Mouse (Mus musculus) cerebellum, adult 2 months (tissue): ENCODE results near the gene Pot1b.

Source experiments
- CTCF ChIP-seq: fragments of 200-500 bp; IDR thresholded peaks from 2 replicates; pipeline ENCODE4 v1.5.1; 2011; ENCODE audit warnings: low read depth, mild to moderate bottlenecking, control low read depth, low read length, moderate library complexity, borderline replicate concordance; ENCODE audit not compliant: insufficient read depth
- POLR2A ChIP-seq: fragments of 200-500 bp; IDR thresholded peaks from 2 replicates; pipeline ENCODE4 v1.6.1; 2011; ENCODE audit warnings: low read length, control low read depth, borderline replicate concordance; ENCODE audit not compliant: insufficient read depth

DNA sequence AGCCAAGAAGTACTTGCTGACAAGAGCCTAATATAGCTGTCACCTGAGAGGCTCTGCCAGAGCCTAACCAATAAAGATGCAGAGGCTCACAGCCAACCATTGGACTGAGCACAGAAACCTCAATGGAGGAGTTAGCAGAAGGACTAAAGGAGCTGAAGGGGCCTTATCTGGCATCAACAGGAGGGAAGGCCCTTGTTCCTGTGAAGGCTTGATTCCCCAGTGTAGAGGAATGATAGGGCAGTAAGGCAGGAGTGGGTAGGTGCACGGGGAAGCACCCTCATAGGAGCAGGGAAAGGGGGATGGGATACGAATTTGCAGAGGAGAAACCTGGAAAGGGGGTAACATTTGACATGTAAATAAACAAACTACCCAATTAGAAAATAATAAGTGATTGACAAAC is 51.3 kb downstream of the Pot1b start:
- no peak for TF ChIP-seq CTCF
- no peak for TF ChIP-seq POLR2A
